Mouse (Mus musculus) limb, embryonic 15.5 days (tissue): Measurements from ENCODE around the gene Ptcd2. TPM values are rescaled to one million over a fixed set of nuclear protein-coding genes. Genes with fewer than 3 reads are reported as not detected.

Source experiments
- ATAC-seq: fragments of 200-750 bp; cut with Nextera tagmentation; 2 replicates; pipeline ENCODE4 v1.8.0; 2017; ENCODE audit warnings: low read depth, moderate TSS enrichment; ENCODE audit not compliant: insufficient number of reproducible peaks, low FRiP score, low TSS enrichment
- H3K27ac ChIP-seq: fragments of 300-500 bp; sonication (generic); 2 replicates; pipeline ENCODE4 v1.5.1; 2015; ENCODE audit warnings: moderate library complexity, mild to moderate bottlenecking, inconsistent platforms
- H3K27me3 ChIP-seq: fragments of 300-500 bp; sonication (generic); 2 replicates; pipeline ENCODE4 v1.6.1; 2015; ENCODE audit warnings: inconsistent platforms
- H3K36me3 ChIP-seq: fragments of 300-500 bp; sonication (generic); 2 replicates; pipeline ENCODE4 v1.6.1; 2015; ENCODE audit warnings: inconsistent platforms
- H3K4me1 ChIP-seq: fragments of 300-500 bp; sonication (generic); 2 replicates; pipeline ENCODE4 v1.6.1; 2015; ENCODE audit warnings: inconsistent platforms
- H3K4me2 ChIP-seq: fragments of 300-500 bp; sonication (generic); 2 replicates; pipeline ENCODE4 v1.6.1; 2015; ENCODE audit warnings: mild to moderate bottlenecking, inconsistent platforms
- H3K4me3 ChIP-seq: fragments of 300-500 bp; sonication (generic); 2 replicates; pipeline ENCODE4 v1.5.1; 2015; ENCODE audit warnings: mild to moderate bottlenecking, inconsistent platforms
- H3K9ac ChIP-seq: fragments of 300-500 bp; sonication (generic); 2 replicates; pipeline ENCODE4 v1.6.1; 2015; ENCODE audit warnings: inconsistent platforms
- H3K9me3 ChIP-seq: fragments of 300-500 bp; sonication (generic); 2 replicates; pipeline ENCODE4 v1.6.1; 2016; ENCODE audit warnings: inconsistent platforms
- WGBS: fragments of 180-500 bp; shearing (Covaris S2); methylation state at CpG from one replicate; pipeline ENCODE4 v1.1.7; 2015; 5-methylcytosine and 5-hydroxymethylcytosine counted together
- polyA plus RNA-seq: library from polyadenylated mRNA; unstranded; fragments of >200 nt; fragmentation: Nextera tagmentation; extraction: Ambion mirVana; gene quantifications from 2 replicates; pipeline ENCODE4 v1.2.1, GENCODE M21; 2015

Gene Ptcd2
- polyA plus RNA-seq, 1 experiment from 2014 or later: 40.3 TPM

GRCm38 (mm10) chr13:99320453-99320852 lies 24.1 kb downstream of the Ptcd2 start:
- H3K27ac ChIP-seq: no peak overlapping the region

GRCm38 (mm10) chr13:99317058-99317457 lies 27.4 kb downstream of the Ptcd2 start:
- H3K27me3 ChIP-seq: no peaks in the 10 kb centered on the region
- WGBS: 60% methylated on average over 4 of the region's 4 CpGs
- H3K36me3 ChIP-seq: peaks cover 26% of the 10 kb centered on the region
- no peak overlapping the region for H3K27ac ChIP-seq
- H3K4me1 ChIP-seq: no peaks in the 10 kb centered on the region
- no peak overlapping the region for H3K4me3 ChIP-seq
- no peak overlapping the region for H3K4me2 ChIP-seq
- ATAC-seq: no peak
- no peaks in the 10 kb centered on the region for H3K9me3 ChIP-seq
- H3K9ac ChIP-seq: no peak overlapping the region

More at GRCm38 (mm10) chr13:99320453-99320852, 24.1 kb downstream of the Ptcd2 start:
- no peak for ATAC-seq
- Histone ChIP-seq H3K4me2 (no peak overlapping the region), H3K9me3 (no peaks in the 10 kb centered on the region), H3K27me3 (no peaks in the 10 kb centered on the region), H3K4me3 (no peak overlapping the region), H3K4me1 (no peaks in the 10 kb centered on the region), H3K36me3 (peaks cover 47% of the 10 kb centered on the region), H3K9ac (no peak overlapping the region)
- WGBS: 86% methylated on average over 7 of the region's 7 CpGs

DNA sequence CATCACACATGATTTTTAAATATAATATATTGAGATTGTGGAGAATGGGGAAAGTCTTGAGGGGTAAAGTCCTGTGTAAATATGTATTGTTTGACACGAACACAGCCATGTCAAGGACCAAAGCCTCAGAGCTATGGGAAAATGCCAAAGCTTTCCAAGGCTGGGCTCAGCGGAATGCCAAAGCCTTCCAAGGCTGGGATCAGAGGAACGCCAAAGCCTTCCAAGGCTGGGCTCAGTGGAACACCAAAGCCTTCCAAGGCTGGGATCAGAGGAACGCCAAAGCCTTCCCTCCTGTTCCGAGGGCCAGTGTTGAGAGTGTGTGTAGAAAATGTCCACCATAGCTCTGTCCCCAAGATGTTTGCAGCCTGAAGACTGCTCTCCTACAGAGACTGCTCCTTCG lies 28.1 kb downstream of the Ptcd2 start:
- Histone ChIP-seq H3K4me1 (no peaks in the 10 kb centered on the region), H3K9me3 (no peaks in the 10 kb centered on the region), H3K27ac (no peak overlapping the region), H3K36me3 (peaks cover 23% of the 10 kb centered on the region), H3K9ac (no peak overlapping the region), H3K4me3 (no peak overlapping the region), H3K27me3 (no peaks in the 10 kb centered on the region), H3K4me2 (no peak overlapping the region)
- WGBS: 85% methylated on average over 6 of the region's 6 CpGs
- ATAC-seq: no peak

GRCm38 (mm10) chr13:99314657-99315181 lies 29.8 kb downstream of the Ptcd2 start:
- H3K27ac ChIP-seq: no peak overlapping the region
- no peak overlapping the region for H3K9ac ChIP-seq
- no peaks in the 10 kb centered on the region for H3K27me3 ChIP-seq
- no peak overlapping the region for H3K4me3 ChIP-seq
- H3K36me3 ChIP-seq: peaks cover 7% of the 10 kb centered on the region
- no peak overlapping the region for H3K4me2 ChIP-seq
- ATAC-seq: no peak
- WGBS: 67% methylated on average over 15 of the region's 15 CpGs
- no peaks in the 10 kb centered on the region for H3K9me3 ChIP-seq
- H3K4me1 ChIP-seq: no peaks in the 10 kb centered on the region

GRCm38 (mm10) chr13:99314098-99314497 lies 30.4 kb downstream of the Ptcd2 start:
- Histone ChIP-seq H3K36me3 (0 out of 2 replicates have a peak, but pooled peaks cover 2% of the 10 kb centered on the region), H3K9me3 (no peaks in the 10 kb centered on the region), H3K4me2 (no peak overlapping the region), H3K27ac (no peak overlapping the region), H3K4me1 (no peaks in the 10 kb centered on the region), H3K27me3 (no peaks in the 10 kb centered on the region), H3K4me3 (no peak overlapping the region), H3K9ac (no peak overlapping the region)
- WGBS: 80% methylated on average over 5 of the region's 5 CpGs
- ATAC-seq: no peak

DNA sequence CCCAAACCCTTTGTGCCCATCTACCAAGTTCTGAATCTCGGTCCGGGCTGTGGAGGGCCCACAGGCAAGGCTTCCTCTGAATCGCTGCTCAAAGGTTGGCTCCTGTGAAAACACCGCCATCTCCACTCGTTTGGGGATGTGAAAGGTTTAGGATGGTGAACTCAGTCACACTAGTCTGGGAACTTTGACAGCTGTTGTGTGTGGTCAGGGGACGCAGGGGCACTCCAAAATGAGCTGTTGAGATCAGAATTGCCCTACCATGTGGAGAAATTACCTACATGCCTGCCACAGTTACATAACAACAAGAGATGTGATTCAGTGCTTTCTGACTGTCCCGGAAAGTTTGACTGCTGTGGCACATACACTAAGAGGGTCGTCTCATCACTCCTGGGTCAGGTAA lies 36.1 kb downstream of the Ptcd2 start:
- no peak for ATAC-seq
- Histone ChIP-seq H3K9ac (no peak overlapping the region), H3K27ac (peak overlapping the region; percentile 59; the same call in 1 of the 2 replicates), H3K36me3 (no peaks in the 10 kb centered on the region), H3K4me2 (no peak overlapping the region), H3K9me3 (no peaks in the 10 kb centered on the region), H3K4me3 (no peak overlapping the region), H3K4me1 (peaks cover 21% of the 10 kb centered on the region), H3K27me3 (no peaks in the 10 kb centered on the region)
- 74% methylated on average over 8 of the region's 8 CpGs for WGBS

DNA sequence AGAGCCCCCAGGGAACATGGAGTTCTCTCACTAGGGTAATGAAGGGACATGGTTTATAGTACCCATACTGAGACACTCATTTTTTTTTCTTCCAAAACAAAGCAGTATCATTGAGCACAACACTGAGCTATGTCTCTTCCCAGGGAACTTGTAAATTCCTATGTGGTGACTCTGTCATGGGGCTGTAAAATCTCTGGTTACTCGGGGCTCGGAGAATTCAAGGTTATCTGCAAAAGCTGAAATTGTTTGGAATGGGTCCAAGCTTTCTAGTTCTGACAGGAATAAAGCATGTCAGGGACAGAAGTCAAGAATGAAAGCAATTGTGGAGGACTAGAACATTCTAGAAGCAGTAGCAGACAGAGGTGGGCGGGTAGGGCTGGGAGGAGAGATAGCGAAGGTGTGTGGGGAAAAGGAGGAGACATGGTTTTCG lies 36.6 kb downstream of the Ptcd2 start:
- H3K27me3 ChIP-seq: no peaks in the 10 kb centered on the region
- peaks cover 21% of the 10 kb centered on the region for H3K4me1 ChIP-seq
- H3K36me3 ChIP-seq: no peaks in the 10 kb centered on the region
- no peaks in the 10 kb centered on the region for H3K9me3 ChIP-seq
- ATAC-seq: peak; percentile 60; the same call in 1 of the 2 replicates
- no peak overlapping the region for H3K4me3 ChIP-seq
- no peak overlapping the region for H3K9ac ChIP-seq
- WGBS: 38% methylated on average over 5 of the region's 5 CpGs
- H3K27ac ChIP-seq: peak overlapping the region; percentile 59; the same call in 1 of the 2 replicates
- no peak overlapping the region for H3K4me2 ChIP-seq

- H3K9me3 ChIP-seq: no peaks in the 10 kb centered on the region
- no peak for ATAC-seq
- 80% methylated on average over 8 of the region's 8 CpGs for WGBS
These were observed 38.3 kb downstream of the Ptcd2 start for GRCm38 (mm10) chr13:99306164-99306563.

GRCm38 (mm10) chr13:99305186-99305585 lies 39.3 kb downstream of the Ptcd2 start:
- H3K27ac ChIP-seq: no peak overlapping the region
- H3K36me3 ChIP-seq: no peaks in the 10 kb centered on the region
- H3K9ac ChIP-seq: no peak overlapping the region
- no peak overlapping the region for H3K4me3 ChIP-seq
- H3K9me3 ChIP-seq: no peaks in the 10 kb centered on the region
- ATAC-seq: no peak
- no peak overlapping the region for H3K4me2 ChIP-seq
- 66% methylated on average over 1 of the region's 1 CpGs for WGBS
- peaks cover 21% of the 10 kb centered on the region for H3K4me1 ChIP-seq
- no peaks in the 10 kb centered on the region for H3K27me3 ChIP-seq

More at GRCm38 (mm10) chr13:99306164-99306563, 38.3 kb downstream of the Ptcd2 start:
- Histone ChIP-seq H3K36me3 (no peaks in the 10 kb centered on the region), H3K27ac (no peak overlapping the region), H3K9ac (no peak overlapping the region), H3K27me3 (no peaks in the 10 kb centered on the region), H3K4me2 (no peak overlapping the region), H3K4me1 (peaks cover 21% of the 10 kb centered on the region), H3K4me3 (no peak overlapping the region)

DNA sequence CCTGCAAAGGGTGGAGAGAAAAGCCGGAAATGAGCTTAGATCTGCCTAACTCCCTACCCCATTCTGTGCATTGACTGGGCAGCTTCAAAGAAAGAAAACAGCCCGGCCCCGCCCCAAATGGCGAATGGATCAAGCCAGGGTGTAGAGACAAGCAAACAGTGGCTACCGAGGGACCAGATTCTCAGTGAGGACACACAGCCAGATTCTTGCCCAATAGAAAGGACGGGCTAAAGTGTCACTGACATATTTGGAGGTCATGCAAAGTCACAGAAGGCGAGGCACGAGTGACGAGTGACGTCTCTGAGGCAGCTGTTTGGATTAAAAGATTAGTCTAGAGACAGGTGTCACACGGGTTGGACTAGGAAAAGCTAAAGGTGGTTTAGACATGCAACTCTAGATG lies 40.1 kb downstream of the Ptcd2 start:
- peak; percentile 62 for ATAC-seq
- Histone ChIP-seq H3K36me3 (no peaks in the 10 kb centered on the region), H3K4me3 (no peak overlapping the region), H3K9me3 (no peaks in the 10 kb centered on the region), H3K9ac (no peak overlapping the region), H3K4me1 (peaks cover 26% of the 10 kb centered on the region), H3K27me3 (no peaks in the 10 kb centered on the region), H3K4me2 (no peak overlapping the region), H3K27ac (peak overlapping the region; percentile 58; the same call in 1 of the 2 replicates)
- WGBS: 78% methylated on average over 11 of the region's 11 CpGs

GRCm38 (mm10) chr13:99303846-99304245 lies 40.7 kb downstream of the Ptcd2 start:
- peak overlapping the region; percentile 58 for H3K27ac ChIP-seq
- H3K4me3 ChIP-seq: no peak overlapping the region
- H3K4me1 ChIP-seq: peaks cover 30% of the 10 kb centered on the region
- no peaks in the 10 kb centered on the region for H3K36me3 ChIP-seq
- H3K4me2 ChIP-seq: no peak overlapping the region
- H3K27me3 ChIP-seq: no peaks in the 10 kb centered on the region
- H3K9me3 ChIP-seq: no peaks in the 10 kb centered on the region
- no peak for ATAC-seq
- H3K9ac ChIP-seq: no peak overlapping the region
- WGBS: 24% methylated on average over 5 of the region's 5 CpGs

DNA sequence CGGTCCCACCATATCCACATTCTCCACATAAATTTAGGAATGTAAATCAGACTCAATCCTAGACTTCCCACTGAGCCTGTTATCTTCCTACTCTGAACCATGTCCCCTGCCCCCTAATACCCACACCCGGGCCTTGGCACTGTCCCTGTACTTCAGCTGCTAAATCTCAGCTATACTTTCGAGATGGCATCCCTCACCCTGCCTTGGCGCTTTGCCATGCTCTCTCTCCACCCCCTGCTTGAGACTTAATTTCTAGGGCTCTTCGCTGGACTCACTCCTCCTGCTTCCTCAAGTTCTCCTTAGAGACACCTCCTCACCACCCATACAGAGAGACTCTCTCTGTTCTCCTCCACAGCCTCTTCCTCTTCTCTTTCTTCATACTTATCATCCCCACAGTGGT lies 44.6 kb downstream of the Ptcd2 start:
- Histone ChIP-seq H3K36me3 (no peaks in the 10 kb centered on the region), H3K27me3 (no peaks in the 10 kb centered on the region), H3K27ac (no peak overlapping the region; the same call in 1 of the 2 replicates), H3K9ac (no peak overlapping the region), H3K4me3 (no peak overlapping the region), H3K9me3 (no peaks in the 10 kb centered on the region), H3K4me1 (peaks cover 19% of the 10 kb centered on the region), H3K4me2 (no peak overlapping the region)
- ATAC-seq: no peak
- 74% methylated on average over 5 of the region's 5 CpGs for WGBS

- Histone ChIP-seq H3K9me3 (no peaks in the 10 kb centered on the region), H3K4me1 (0 out of 2 replicates have a peak, but pooled peaks cover 3% of the 10 kb centered on the region), H3K27me3 (no peaks in the 10 kb centered on the region), H3K4me3 (no peak overlapping the region), H3K9ac (no peak overlapping the region), H3K27ac (no peak overlapping the region), H3K4me2 (no peak overlapping the region), H3K36me3 (no peaks in the 10 kb centered on the region)
- WGBS: 87% methylated on average over 13 of the region's 13 CpGs
- ATAC-seq: no peak
These were observed 50.3 kb downstream of the Ptcd2 start for GRCm38 (mm10) chr13:99294176-99294575.
